Mouse (Mus musculus): ENCODE measurements around the gene Phgr1.

Phgr1 gene

GRCm38 (mm10) chr2:118750476-118750875, 22.1 kb upstream of the Phgr1 start:
- in situ Hi-C loops (cut with MboI, MseI) = no loop called here

GRCm38 (mm10) chr2:118751896-118752791, 20.4 kb upstream of the Phgr1 start:
- in situ Hi-C loops (cut with MboI, MseI) = no loop called here

- in situ Hi-C loops (cut with MboI, MseI) = no loop called here
Observed at GRCm38 (mm10) chr2:118752792-118753108, 19.8 kb upstream of the Phgr1 start.

GRCm38 (mm10) chr2:118754143-118754542, 18.4 kb upstream of the Phgr1 start:
- in situ Hi-C loops (cut with MboI, MseI) = no loop called here

GRCm38 (mm10) chr2:118755407-118755806, 17.2 kb upstream of the Phgr1 start:
- in situ Hi-C loops (cut with MboI, MseI) = loop anchor here in 1 of 2 experiments (5.0 kb wide), 1 partner anchor 118 kb away; no protein-coding TSS in a partner anchor

GRCm38 (mm10) chr2:118756103-118756502, 16.5 kb upstream of the Phgr1 start:
- in situ Hi-C loops (cut with MboI, MseI) = loop anchor here in 1 of 2 experiments (5.0 kb wide), 1 partner anchor 119 kb away; no protein-coding TSS in a partner anchor

- in situ Hi-C loops (cut with MboI, MseI) = loop anchor here (5.0 kb wide), 2 partner anchors 117 to 123 kb away; no protein-coding TSS in a partner anchor
Observed at GRCm38 (mm10) chr2:118759828-118760227, 12.7 kb upstream of the Phgr1 start.

- in situ Hi-C loops (cut with MboI, MseI) = loop anchor here in 1 of 2 experiments (5.0 kb wide), 2 partner anchors 117 to 123 kb away; no protein-coding TSS in a partner anchor
Observed at GRCm38 (mm10) chr2:118760311-118761025, 12.1 kb upstream of the Phgr1 start.

GRCm38 (mm10) chr2:118761358-118761757, 11.2 kb upstream of the Phgr1 start:
- in situ Hi-C loops (cut with MboI, MseI) = loop anchor here in 1 of 2 experiments (5.0 kb wide), 2 partner anchors 116 to 124 kb away; no protein-coding TSS in a partner anchor

GRCm38 (mm10) chr2:118761906-118762783, 10.4 kb upstream of the Phgr1 start, which contains the start of gene Ccdc9b:
Gene Ccdc9b (minus strand): TSS chr2:118762661.
- in situ Hi-C loops (cut with MboI, MseI) = loop anchor here in 1 of 2 experiments (5.0 kb wide), 2 partner anchors 115 to 125 kb away; no protein-coding TSS in a partner anchor

- in situ Hi-C loops (cut with MboI, MseI) = loop anchor here in 1 of 2 experiments (5.0 kb wide), 2 partner anchors 115 to 125 kb away; no protein-coding TSS in a partner anchor
Observed at GRCm38 (mm10) chr2:118762784-118763148, 9.8 kb upstream of the Phgr1 start.

GRCm38 (mm10) chr2:118763469-118763868, 9.1 kb upstream of the Phgr1 start:
- in situ Hi-C loops (cut with MboI, MseI) = loop anchor here in 1 of 2 experiments (5.0 kb wide), 2 partner anchors 114 to 126 kb away; no protein-coding TSS in a partner anchor

GRCm38 (mm10) chr2:118764094-118764831, 8.3 kb upstream of the Phgr1 start:
- in situ Hi-C loops (cut with MboI, MseI) = loop anchor here in 1 of 2 experiments (5.0 kb wide), 2 partner anchors 113 to 127 kb away; no protein-coding TSS in a partner anchor

GRCm38 (mm10) chr2:118764875-118765274, 7.7 kb upstream of the Phgr1 start:
- in situ Hi-C loops (cut with MboI, MseI) = loop anchor here (5.0 kb wide), 2 partner anchors 112 to 128 kb away; no protein-coding TSS in a partner anchor

- in situ Hi-C loops (cut with MboI, MseI) = loop anchor here in 1 of 2 experiments (5.0 kb wide), 1 partner anchor 111 kb away; no protein-coding TSS in a partner anchor
Observed at GRCm38 (mm10) chr2:118766041-118767033, 6.2 kb upstream of the Phgr1 start.

- in situ Hi-C loops (cut with MboI, MseI) = no loop called here
Observed at GRCm38 (mm10) chr2:118774536-118774935, 2.0 kb downstream of the Phgr1 start.

- in situ Hi-C loops (cut with MboI, MseI) = no loop called here
Observed at GRCm38 (mm10) chr2:118775396-118775795, 2.8 kb downstream of the Phgr1 start.

- in situ Hi-C loops (cut with MboI, MseI) = no loop called here
Observed at GRCm38 (mm10) chr2:118775846-118776245, 3.3 kb downstream of the Phgr1 start.

- in situ Hi-C loops (cut with MboI, MseI) = no loop called here
Observed at GRCm38 (mm10) chr2:118776295-118776694, 3.7 kb downstream of the Phgr1 start.

Measured in T-helper 17 cell (primary cell).